Mouse (Mus musculus) neural tube, embryonic 11.5 days (tissue): Measurements from ENCODE around the gene Bricd5. TPM values are rescaled to one million over a fixed set of nuclear protein-coding genes. Genes with fewer than 3 reads are reported as not detected.
"Not testable (repeated sequence)": the region's sequence is repeated elsewhere in the genome, so short reads cannot be mapped to it uniquely, and the experiment has no call there.

Source experiments
- ATAC-seq: fragments of 200-750 bp; cut with Nextera tagmentation; 2 replicates; pipeline ENCODE4 v1.8.0; 2017; ENCODE audit warnings: moderate number of reproducible peaks, mild to moderate bottlenecking, moderate TSS enrichment, moderate library complexity; ENCODE audit not compliant: insufficient read depth, low FRiP score, low TSS enrichment
- DNase-seq: peaks from one replicate; pipeline ENCODE4 v3.0.0-alpha.2; 2015; ENCODE audit warnings: low spot score
- H3K27ac ChIP-seq: fragments of 300-500 bp; sonication (generic); 2 replicates; pipeline ENCODE4 v1.5.1; 2014; ENCODE audit warnings: low read depth, mild to moderate bottlenecking, low read length
- H3K27me3 ChIP-seq: fragments of 300-500 bp; sonication (generic); 2 replicates; pipeline ENCODE4 v1.6.1; 2014; ENCODE audit warnings: mild to moderate bottlenecking, low read length, mixed read lengths; ENCODE audit not compliant: control insufficient read depth, insufficient read depth
- H3K36me3 ChIP-seq: fragments of 300-500 bp; sonication (generic); 2 replicates; pipeline ENCODE4 v1.6.1; 2014; ENCODE audit warnings: mild to moderate bottlenecking, low read length, moderate library complexity, mixed read lengths; ENCODE audit not compliant: control insufficient read depth, insufficient read depth
- H3K4me1 ChIP-seq: fragments of 300-500 bp; sonication (generic); 2 replicates; pipeline ENCODE4 v1.6.1; 2014; ENCODE audit warnings: low read length, mixed read lengths; ENCODE audit not compliant: control insufficient read depth, insufficient read depth
- H3K4me2 ChIP-seq: fragments of 300-500 bp; sonication (generic); 2 replicates; pipeline ENCODE4 v1.6.1; 2014; ENCODE audit warnings: low read depth, mild to moderate bottlenecking, moderate library complexity
- H3K4me3 ChIP-seq: fragments of 300-500 bp; sonication (generic); 2 replicates; pipeline ENCODE4 v1.5.1; 2014; ENCODE audit warnings: low read depth, low read length
- H3K9ac ChIP-seq: fragments of 300-500 bp; sonication (generic); 2 replicates; pipeline ENCODE4 v1.6.1; 2014; ENCODE audit warnings: mild to moderate bottlenecking, low read length
- H3K9me3 ChIP-seq: fragments of 300-500 bp; sonication (generic); 2 replicates; pipeline ENCODE4 v1.6.1; 2016; ENCODE audit warnings: low read length; ENCODE audit not compliant: control insufficient read depth
- whole genome bisulfite sequencing: fragments of 180-500 bp; shearing (Covaris S2); extraction: QIAGEN DNeasy Blood & Tissue Kit; methylation state at CpG from one replicate; pipeline ENCODE4 v1.1.7; 2014; 5-methylcytosine and 5-hydroxymethylcytosine counted together
- polyA plus RNA-seq: library from polyadenylated mRNA; unstranded; fragments of >200 nt; fragmentation: Nextera tagmentation; extraction: Ambion mirVana; gene quantifications from 2 replicates; pipeline ENCODE4 v1.2.1, GENCODE M21; 2014

Gene Bricd5
- 0.33 and 0.51 TPM in 2 replicates for polyA plus RNA-seq

- Histone ChIP-seq H3K9me3 (no peaks in the 10 kb centered on the region), H3K27me3 (no peaks in the 10 kb centered on the region), H3K4me2 (0 out of 2 replicates have a peak within 1 kb of the TSS, but pooled peaks have one; percentile 4), H3K27ac (no peak within 1 kb of the TSS), H3K9ac (no peak within 1 kb of the TSS), H3K4me3 (0 out of 2 replicates have a peak within 1 kb of the TSS, but pooled peaks have one; percentile 8), H3K36me3 (peaks cover 14% of the 10 kb centered on the region), H3K4me1 (peaks cover 20% of the 10 kb centered on the region)
- no peak for ATAC-seq
- 87% methylated on average over 6 of the region's 6 CpGs for WGBS
- DNase-seq, result no peak
Observed at GRCm38 (mm10) chr17:24473612-24474275, at the start of gene Bricd5. TSS of gene Bricd5 (plus strand) at chr17:24473884.

DNA sequence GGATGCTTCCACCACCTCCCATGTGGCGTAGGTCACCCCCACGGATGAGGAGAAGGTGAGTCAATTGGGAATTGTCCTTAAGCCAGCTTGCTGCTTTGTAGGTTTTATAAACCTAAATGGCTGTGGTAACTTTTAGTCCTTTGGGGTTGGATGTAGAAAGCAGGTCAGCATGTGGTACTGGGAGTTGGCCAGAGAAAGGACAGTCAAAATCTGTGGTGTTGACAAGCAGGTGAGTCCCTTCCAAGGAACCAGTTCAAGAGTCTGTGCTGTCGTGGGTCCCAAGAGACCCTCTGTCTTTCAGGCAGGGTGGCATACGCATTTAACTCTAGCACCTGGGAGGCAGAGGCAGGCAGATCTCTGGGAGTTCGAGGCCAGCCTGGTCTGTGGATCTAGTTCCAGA lies 49.2 kb upstream of the Bricd5 start:
- H3K27me3 ChIP-seq, result no peaks in the 10 kb centered on the region
- H3K36me3 ChIP-seq, result peaks cover 35% of the 10 kb centered on the region
- H3K4me1 ChIP-seq, result peaks cover 4% of the 10 kb centered on the region; the same call in 1 of the 2 replicates
- no peak overlapping the region for H3K27ac ChIP-seq
- 93% methylated on average over 5 of the region's 5 CpGs for WGBS
- no peak overlapping the region for H3K4me3 ChIP-seq
- H3K9me3 ChIP-seq, result no peaks in the 10 kb centered on the region
- ATAC-seq, result no peak
- no peak overlapping the region for H3K9ac ChIP-seq
- DNase-seq, result no peak
- no peak overlapping the region for H3K4me2 ChIP-seq

- H3K4me2 ChIP-seq, H3K27me3 ChIP-seq, ATAC-seq, H3K4me3 ChIP-seq, H3K9ac ChIP-seq, H3K4me1 ChIP-seq, H3K9me3 ChIP-seq, DNase-seq, H3K27ac ChIP-seq: not testable (repeated sequence)
- peaks cover 29% of the 10 kb centered on the region for H3K36me3 ChIP-seq
- WGBS, result 96% methylated on average over 4 of the region's 8 CpGs
Observed at GRCm38 (mm10) chr17:24425326-24425725, 48.4 kb upstream of the Bricd5 start.

DNA sequence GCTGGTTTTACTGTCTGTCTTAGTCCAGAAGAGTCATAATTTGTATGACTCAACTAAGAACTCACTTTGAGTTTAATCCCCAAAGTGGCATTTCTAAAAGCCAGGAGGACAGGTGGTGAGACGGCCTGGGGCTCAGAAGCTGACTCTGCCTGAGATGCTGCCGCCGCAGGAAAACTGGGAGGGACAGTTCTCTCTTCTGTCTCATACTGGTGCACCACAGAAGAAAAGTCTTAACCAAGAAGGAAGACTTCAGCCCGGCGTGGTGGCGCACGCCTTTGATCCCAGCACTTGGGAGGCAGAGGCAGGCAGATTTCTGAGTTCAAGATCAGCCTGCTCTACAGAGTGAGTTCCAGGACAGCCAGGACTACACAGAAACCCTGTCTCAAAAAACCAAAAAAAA lies 47.8 kb upstream of the Bricd5 start:
- no peak overlapping the region for H3K4me3 ChIP-seq
- peaks cover 23% of the 10 kb centered on the region for H3K36me3 ChIP-seq
- H3K9me3 ChIP-seq, result no peaks in the 10 kb centered on the region
- ATAC-seq (peak; percentile 2; the same call in 1 of the 2 replicates), DNase-seq (no peak)
- no peak overlapping the region; the same call in 1 of the 2 replicates for H3K9ac ChIP-seq
- H3K27me3 ChIP-seq, result no peaks in the 10 kb centered on the region
- H3K27ac ChIP-seq, result no peak overlapping the region
- no peak overlapping the region for H3K4me2 ChIP-seq
- WGBS, result 89% methylated on average over 7 of the region's 7 CpGs
- H3K4me1 ChIP-seq, result peaks cover 4% of the 10 kb centered on the region; the same call in 1 of the 2 replicates

DNA sequence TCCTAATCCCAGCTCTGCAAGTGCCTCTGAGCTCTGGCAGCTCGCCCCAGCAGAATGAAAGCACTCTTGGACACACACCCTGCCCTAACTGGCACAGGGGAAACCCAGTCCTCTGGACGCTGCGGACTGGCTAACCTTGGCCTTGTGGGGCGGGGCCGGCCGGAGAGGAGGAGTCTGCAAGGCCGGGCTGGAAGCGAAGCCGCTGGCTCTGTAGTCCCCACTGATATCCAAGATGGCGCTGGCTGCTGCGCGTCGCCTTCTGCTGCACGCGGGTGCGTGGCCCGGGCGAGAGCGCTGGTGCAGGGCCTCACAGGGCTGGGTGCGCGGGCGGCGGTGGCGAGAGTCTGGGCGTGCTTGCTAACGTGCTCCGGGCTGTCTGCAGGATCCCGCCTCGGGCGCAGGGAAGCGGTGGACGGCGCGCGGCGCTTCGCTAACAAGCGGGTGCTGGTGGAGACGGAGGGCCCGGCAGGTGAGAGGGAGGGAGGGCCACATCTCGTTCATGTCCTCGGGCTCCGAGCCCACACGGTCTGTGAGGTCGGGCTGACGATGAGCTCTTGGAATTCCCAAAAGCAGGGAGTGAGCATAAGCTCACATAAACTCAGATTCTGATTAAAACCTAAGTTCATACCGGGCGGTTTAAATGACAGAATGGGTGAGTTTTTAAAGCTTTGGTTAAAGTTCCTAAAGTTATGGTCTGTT lies 47.1 kb upstream of the Bricd5 start, which contains the start of gene Eci1:
Eci1 (plus strand) TSS at position 171 of the 699 bp plus-strand sequence.
- ATAC-seq (peak; percentile 99), DNase-seq (peak; percentile 91)
- Histone ChIP-seq H3K4me2 (peak within 1 kb of the TSS; percentile 68), H3K4me1 (peaks cover 4% of the 10 kb centered on the region; the same call in 1 of the 2 replicates), H3K4me3 (peak within 1 kb of the TSS; percentile 70), H3K9ac (peak within 1 kb of the TSS; percentile 90), H3K27ac (peak within 1 kb of the TSS; percentile 92), H3K36me3 (peaks cover 16% of the 10 kb centered on the region), H3K27me3 (no peaks in the 10 kb centered on the region), H3K9me3 (no peaks in the 10 kb centered on the region)
- WGBS, result under 1% methylated on average over 48 of the region's 48 CpGs

GRCm38 (mm10) chr17:24427170-24427557 lies 46.5 kb upstream of the Bricd5 start:
- Histone ChIP-seq H3K27ac (peak overlapping the region; percentile 92; the same call in 1 of the 2 replicates), H3K4me3 (peak overlapping the region; percentile 70), H3K9ac (peak overlapping the region; percentile 90), H3K4me2 (peak overlapping the region; percentile 68), H3K36me3 (peaks cover 15% of the 10 kb centered on the region), H3K9me3 (no peaks in the 10 kb centered on the region), H3K4me1 (peaks cover 4% of the 10 kb centered on the region; the same call in 1 of the 2 replicates), H3K27me3 (no peaks in the 10 kb centered on the region)
- DNase-seq (peak; percentile 21), ATAC-seq (no peak)
- WGBS, result 11% methylated on average over 8 of the region's 8 CpGs

DNA sequence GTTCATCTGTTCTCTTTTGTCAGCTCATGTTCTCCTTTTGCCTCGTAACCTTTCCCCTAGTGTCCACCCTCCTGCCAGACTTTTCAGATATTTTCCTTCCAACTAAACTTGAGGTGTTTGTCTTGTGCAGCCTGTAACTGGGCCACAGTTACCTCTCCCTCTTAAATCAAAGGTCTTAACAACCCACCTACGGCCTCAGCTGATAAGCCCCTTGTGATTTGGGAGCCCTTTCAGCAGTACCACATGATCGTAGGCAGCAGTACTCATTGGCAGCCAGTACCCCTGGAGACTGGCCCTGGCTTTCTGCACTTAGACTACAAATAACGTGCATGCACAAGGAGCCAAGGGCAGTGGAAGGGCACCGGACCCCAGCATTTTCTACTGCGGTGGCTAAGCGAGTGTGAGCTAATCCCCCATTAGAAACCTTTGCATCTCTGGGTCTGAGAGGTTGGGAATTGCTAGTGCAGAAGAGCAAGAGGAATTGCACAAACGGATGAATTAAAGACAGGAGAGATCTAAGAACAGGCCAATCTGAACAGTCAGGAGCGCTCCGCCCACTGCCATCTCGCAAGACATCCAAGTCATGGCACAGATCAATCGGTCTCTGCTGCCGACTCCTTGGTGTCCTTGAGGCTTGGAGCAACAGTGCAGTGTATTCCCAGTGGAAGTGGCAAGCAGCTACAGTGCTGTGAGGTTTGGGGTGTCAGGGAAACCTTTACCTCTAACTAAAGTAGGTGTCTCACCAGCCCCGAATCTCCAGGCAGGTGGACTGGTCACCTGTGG lies 44.3 kb upstream of the Bricd5 start:
- WGBS, result 88% methylated on average over 14 of the region's 14 CpGs
- H3K36me3 ChIP-seq, result peaks cover 2% of the 10 kb centered on the region; the same call in 1 of the 2 replicates
- DNase-seq, result no peak

DNA sequence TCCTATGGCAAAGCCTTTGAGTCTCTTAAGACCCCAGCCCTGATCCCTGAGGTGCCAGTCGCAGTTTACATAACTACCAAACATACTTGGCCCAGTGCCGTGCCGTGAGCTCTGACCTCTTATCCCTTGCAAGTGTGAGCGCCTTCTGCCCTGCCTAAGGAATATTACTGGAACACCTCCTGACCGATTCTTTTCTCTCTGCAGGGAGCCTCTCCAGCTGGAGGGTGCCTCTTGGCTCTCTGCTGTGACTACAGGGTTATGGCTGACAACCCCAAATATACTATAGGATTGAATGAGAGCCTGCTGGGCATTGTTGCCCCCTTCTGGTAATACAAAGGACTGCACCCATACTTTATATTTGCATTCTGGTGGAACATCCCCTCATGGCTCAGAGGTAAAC lies 36.7 kb upstream of the Bricd5 start:
- no peaks in the 10 kb centered on the region for H3K27me3 ChIP-seq
- H3K36me3 ChIP-seq, result peaks cover 5% of the 10 kb centered on the region; the same call in 1 of the 2 replicates
- H3K4me2 ChIP-seq, result no peak overlapping the region
- H3K9me3 ChIP-seq, result no peaks in the 10 kb centered on the region
- H3K27ac ChIP-seq, result no peak overlapping the region
- peak; percentile 31 for DNase-seq
- ATAC-seq, result no peak
- 73% methylated on average over 5 of the region's 5 CpGs for WGBS
- no peaks in the 10 kb centered on the region for H3K4me1 ChIP-seq
- H3K4me3 ChIP-seq, result no peak overlapping the region
- H3K9ac ChIP-seq, result no peak overlapping the region

More for the DNA sequence above, 44.3 kb upstream of the Bricd5 start:
- no peak overlapping the region for H3K27ac ChIP-seq
- no peak overlapping the region for H3K4me2 ChIP-seq
- peaks cover 4% of the 10 kb centered on the region; the same call in 1 of the 2 replicates for H3K4me1 ChIP-seq
- H3K9me3 ChIP-seq, result no peaks in the 10 kb centered on the region
- H3K9ac ChIP-seq, result no peak overlapping the region
- no peaks in the 10 kb centered on the region for H3K27me3 ChIP-seq
- ATAC-seq, result no peak
- no peak overlapping the region for H3K4me3 ChIP-seq
